Mouse (Mus musculus) central nervous system, embryonic 18 days (tissue): ENCODE measurements around the gene Olfr1257. TPM values are rescaled to one million over a fixed set of nuclear protein-coding genes. Genes with fewer than 3 reads are reported as not detected.

Experiments used
- polyA plus RNA-seq: library from polyadenylated mRNA; depleted of rRNA; stranded (reverse); fragments of >200 nt; gene quantifications from 2 replicates; pipeline ENCODE4 v1.2.3, GENCODE M21; 2012; rRNA removed

The Olfr1257 gene
- polyA plus RNA-seq, result not detected in 2 replicates

GRCm38 (mm10) chr2:89878137-89878536, at the start of gene Olfr1257:
Gene Olfr1257, plus strand, starts transcription at chr2:89878437.

GRCm38 (mm10) chr2:89841455-89841854, 36.8 kb upstream of the Olfr1257 start, which contains the start of gene Olfr1256:
Gene Olfr1256, minus strand, starts transcription at chr2:89841555.

GRCm38 (mm10) chr2:89848105-89848504, 30.1 kb upstream of the Olfr1257 start, which contains the start of gene Olfr48:
Gene Olfr48, minus strand, starts transcription at chr2:89848205.

GRCm38 (mm10) chr2:89927009-89927408, 48.8 kb downstream of the Olfr1257 start, which contains the start of gene Olfr1258:
Gene Olfr1258, plus strand, starts transcription at chr2:89927309.

Other genes with a start within 250 kb of the Olfr1257 start
- not detected in 2 replicates for gene Olfr1249, start 243.5 kb upstream of the Olfr1257 start, polyA plus RNA-seq
- not detected in 2 replicates for gene Olfr1250, start 217.0 kb upstream of the Olfr1257 start, polyA plus RNA-seq
- gene Olfr1251, start 206.5 kb upstream of the Olfr1257 start, polyA plus RNA-seq, result not detected in 2 replicates
- gene Olfr1252, start 153.4 kb upstream of the Olfr1257 start, polyA plus RNA-seq, result not detected in 2 replicates
- gene Olfr1253, start 121.3 kb upstream of the Olfr1257 start, polyA plus RNA-seq, result not detected in 2 replicates
- gene Olfr1254, start 84.8 kb upstream of the Olfr1257 start, polyA plus RNA-seq, result not detected in 2 replicates
- gene Olfr1255, start 66.4 kb upstream of the Olfr1257 start, polyA plus RNA-seq, result not detected in 2 replicates
- not detected in 2 replicates for gene Olfr1256, start 36.9 kb upstream of the Olfr1257 start, polyA plus RNA-seq
- 0.14 TPM in 1 of 2 replicates, not detected in the other for gene Olfr48, start 30.2 kb upstream of the Olfr1257 start, polyA plus RNA-seq
- not detected in 2 replicates for gene Olfr1258, start 48.9 kb downstream of the Olfr1257 start, polyA plus RNA-seq
- gene Olfr1259, start 70.2 kb downstream of the Olfr1257 start, polyA plus RNA-seq, result 0.01 and 0.09 TPM in 2 replicates
- gene Olfr1260, start 95.9 kb downstream of the Olfr1257 start, polyA plus RNA-seq, result not detected in 2 replicates
- not detected in 2 replicates for gene Olfr1261, start 112.8 kb downstream of the Olfr1257 start, polyA plus RNA-seq
- not detected in 2 replicates for gene Olfr1262, start 121.7 kb downstream of the Olfr1257 start, polyA plus RNA-seq
- gene Olfr1263, start 133.7 kb downstream of the Olfr1257 start, polyA plus RNA-seq, result not detected in 2 replicates
- gene Olfr1264, start 147.1 kb downstream of the Olfr1257 start, polyA plus RNA-seq, result not detected in 2 replicates
- not detected in 2 replicates for gene Olfr1265, start 156.9 kb downstream of the Olfr1257 start, polyA plus RNA-seq
- gene Olfr140, start 185.2 kb downstream of the Olfr1257 start, polyA plus RNA-seq, result not detected in 2 replicates
- not detected in 2 replicates for gene Olfr1269, start 243.0 kb downstream of the Olfr1257 start, polyA plus RNA-seq